Mouse (Mus musculus): ENCODE results near the gene Atxn7l3.

Gene Atxn7l3

GRCm38 (mm10) chr11:102296491-102297472, at the start of gene Atxn7l3:
Atxn7l3 (minus strand) TSS chr11:102296631.
- in situ Hi-C loops (cut with MboI, MseI): loop anchor here in 1 of 2 experiments (10.0 kb wide), 2 partner anchors 108 to 138 kb away; partner anchors contain the start of genes Grn and Slc25a39

- in situ Hi-C loops (cut with MboI, MseI): no loop called here
Measured at GRCm38 (mm10) chr11:102344458-102344857, 48.0 kb upstream of the Atxn7l3 start.

- in situ Hi-C loops (cut with MboI, MseI): no loop called here
Measured at GRCm38 (mm10) chr11:102342742-102343141, 46.3 kb upstream of the Atxn7l3 start.

- in situ Hi-C loops (cut with MboI, MseI): no loop called here
Measured at GRCm38 (mm10) chr11:102341101-102341500, 44.7 kb upstream of the Atxn7l3 start.

GRCm38 (mm10) chr11:102339624-102340023, 43.2 kb upstream of the Atxn7l3 start:
- in situ Hi-C loops (cut with MboI, MseI): no loop called here

- in situ Hi-C loops (cut with MboI, MseI): no loop called here
Measured at GRCm38 (mm10) chr11:102339195-102339594, 42.8 kb upstream of the Atxn7l3 start.

- in situ Hi-C loops (cut with MboI, MseI): no loop called here
Measured at GRCm38 (mm10) chr11:102338561-102338960, 42.1 kb upstream of the Atxn7l3 start.

GRCm38 (mm10) chr11:102337921-102338320, 41.5 kb upstream of the Atxn7l3 start:
- in situ Hi-C loops (cut with MboI, MseI): no loop called here

- in situ Hi-C loops (cut with MboI, MseI): no loop called here
Measured at GRCm38 (mm10) chr11:102336191-102336590, 39.8 kb upstream of the Atxn7l3 start.

- in situ Hi-C loops (cut with MboI, MseI): loop anchor here in 1 of 2 experiments (5.0 kb wide), 1 partner anchor 37 kb away; no protein-coding TSS in a partner anchor
Measured at GRCm38 (mm10) chr11:102334973-102335700, 38.7 kb upstream of the Atxn7l3 start.

GRCm38 (mm10) chr11:102334010-102334409, 37.6 kb upstream of the Atxn7l3 start:
- in situ Hi-C loops (cut with MboI, MseI): loop anchor here in 1 of 2 experiments (5.0 kb wide), 1 partner anchor 38 kb away; no protein-coding TSS in a partner anchor

- in situ Hi-C loops (cut with MboI, MseI): loop anchor here in 1 of 2 experiments (5.0 kb wide), 1 partner anchor 39 kb away; no protein-coding TSS in a partner anchor
Measured at GRCm38 (mm10) chr11:102333061-102333460, 36.6 kb upstream of the Atxn7l3 start.

GRCm38 (mm10) chr11:102331806-102332205, 35.4 kb upstream of the Atxn7l3 start:
- in situ Hi-C loops (cut with MboI, MseI): loop anchor here in 1 of 2 experiments (5.0 kb wide), 1 partner anchor 40 kb away; no protein-coding TSS in a partner anchor

- in situ Hi-C loops (cut with MboI, MseI): loop anchor here in 1 of 2 experiments (5.0 kb wide), 1 partner anchor 42 kb away; no protein-coding TSS in a partner anchor
Measured at GRCm38 (mm10) chr11:102330039-102330438, 33.6 kb upstream of the Atxn7l3 start.

- in situ Hi-C loops (cut with MboI, MseI): no loop called here
Measured at GRCm38 (mm10) chr11:102329518-102329917, 33.1 kb upstream of the Atxn7l3 start.

- in situ Hi-C loops (cut with MboI, MseI): no loop called here
Measured at GRCm38 (mm10) chr11:102327839-102328238, 31.4 kb upstream of the Atxn7l3 start.

GRCm38 (mm10) chr11:102327250-102327649, 30.8 kb upstream of the Atxn7l3 start:
- in situ Hi-C loops (cut with MboI, MseI): no loop called here

- in situ Hi-C loops (cut with MboI, MseI): no loop called here
Measured at GRCm38 (mm10) chr11:102323516-102323915, 27.1 kb upstream of the Atxn7l3 start.

GRCm38 (mm10) chr11:102321931-102322330, 25.5 kb upstream of the Atxn7l3 start:
- in situ Hi-C loops (cut with MboI, MseI): no loop called here

GRCm38 (mm10) chr11:102320686-102321005, 24.2 kb upstream of the Atxn7l3 start:
- in situ Hi-C loops (cut with MboI, MseI): no loop called here

GRCm38 (mm10) chr11:102319941-102320685, 23.7 kb upstream of the Atxn7l3 start:
- in situ Hi-C loops (cut with MboI, MseI): no loop called here

Measured in T-helper 17 cell (primary cell).